In genomic region chr3:30507028-30507575, GRCm38 (mm10) we compare ENCODE assay signal across 8 mouse cellular contexts. TPM values are rescaled to one million over a fixed set of nuclear protein-coding genes. Genes with fewer than 3 reads are reported as not detected.
DNase-seq lines count a peak whose midpoint lies in the region; ATAC-seq and TF ChIP-seq lines count a peak whose summit lies in the region.

No protein-coding gene starts in this region.

- peak overlapping the region; percentile 82 for H3K4me2 ChIP-seq in embryonic facial prominence, embryonic 11.5 days (ENCODE audit: low read depth, low read length)
- peak overlapping the region; percentile 97 for H3K4me2 ChIP-seq in heart, embryonic 12.5 days
- H3K4me2 ChIP-seq in lung, embryonic 14.5 days, result peak overlapping the region; percentile 78

- peaks cover 44% of the 10 kb centered on the region for H3K27me3 ChIP-seq in spleen, adult 2 months (ENCODE audit: control insufficient read depth, insufficient read depth, low read length)
- peaks cover 10% of the 10 kb centered on the region for H3K27me3 ChIP-seq in embryonic facial prominence, embryonic 11.5 days (ENCODE audit: control insufficient read depth, insufficient read depth, low read length)
- H3K27me3 ChIP-seq in heart, embryonic 12.5 days (replicated peaks), result peaks cover 20% of the 10 kb centered on the region
- H3K27me3 ChIP-seq in lung, embryonic 14.5 days (ENCODE audit: insufficient read depth, low read length), result peaks cover 35% of the 10 kb centered on the region

- no peaks in the 10 kb centered on the region for H3K9me3 ChIP-seq in embryonic facial prominence, embryonic 11.5 days (replicated peaks; ENCODE audit: control insufficient read depth, low read length)
- H3K9me3 ChIP-seq in heart, embryonic 12.5 days (replicated peaks), result no peaks in the 10 kb centered on the region
- H3K9me3 ChIP-seq in lung, embryonic 14.5 days (ENCODE audit: low read depth, low read length), result no peaks in the 10 kb centered on the region

- WGBS in spleen, adult 2 months, result 2% methylated on average over 22 of the region's 22 CpGs
- WGBS in embryonic facial prominence, embryonic 11.5 days, result 0% methylated on average over 22 of the region's 22 CpGs
- 0% methylated on average over 22 of the region's 22 CpGs for WGBS in heart, embryonic 12.5 days
- WGBS in lung, embryonic 14.5 days, result under 1% methylated on average over 22 of the region's 22 CpGs

- no peak overlapping the region for H3K27ac ChIP-seq in spleen, adult 2 months (ENCODE audit: insufficient read depth, low read length)
- peak overlapping the region; percentile 94 for H3K27ac ChIP-seq in embryonic facial prominence, embryonic 11.5 days (replicated peaks; ENCODE audit: low read depth, low read length)
- peak overlapping the region; percentile 96 for H3K27ac ChIP-seq in heart, embryonic 12.5 days (ENCODE audit: poor library complexity, severe bottlenecking)
- peak overlapping the region; percentile 97 for H3K27ac ChIP-seq in lung, embryonic 14.5 days (ENCODE audit: low read depth)

- DNase-seq in spleen, adult 2 months (ENCODE audit: low read depth in 1 of 2, low spot score in 2 of 2), result no peak
- no peak for DNase-seq in spleen, postnatal 4 days (ENCODE audit: low spot score in 2 of 2)
- DNase-seq in embryonic facial prominence, embryonic 11.5 days (ENCODE audit: low spot score), result peak; percentile 69
- DNase-seq in kidney, adult 9 months, result peak; percentile 57
- peak; percentile 66 for DNase-seq in lung, embryonic 14.5 days
- peak; percentile 73 for DNase-seq in retina, postnatal 1 day
- no peak for DNase-seq in ovary, postnatal 14 days (ENCODE audit: low spot score)

- no peak; the same call in 1 of the 2 replicates for ATAC-seq in embryonic facial prominence, embryonic 11.5 days (replicated peaks; ENCODE audit: insufficient number of reproducible peaks, low FRiP score, low TSS enrichment, low read depth)
- no peak for ATAC-seq in heart, embryonic 12.5 days (ENCODE audit: insufficient number of reproducible peaks, low FRiP score)
- ATAC-seq in lung, embryonic 14.5 days (ENCODE audit: insufficient read depth), result no peak

- H3K4me1 ChIP-seq in spleen, adult 2 months (ENCODE audit: control insufficient read depth, insufficient read depth, insufficient read length), result peaks cover 11% of the 10 kb centered on the region
- 0 out of 2 replicates have a peak, but pooled peaks cover 2% of the 10 kb centered on the region for H3K4me1 ChIP-seq in embryonic facial prominence, embryonic 11.5 days (ENCODE audit: control insufficient read depth, insufficient read depth, low read length)
- H3K4me1 ChIP-seq in heart, embryonic 12.5 days (replicated peaks), result peaks cover 32% of the 10 kb centered on the region
- H3K4me1 ChIP-seq in lung, embryonic 14.5 days (ENCODE audit: insufficient read depth), result peaks cover 11% of the 10 kb centered on the region; the same call in 1 of the 2 replicates

- TF ChIP-seq POLR2A in spleen, adult 2 months (IDR thresholded peaks at IDR 0.05; ENCODE audit: low read depth, low read length), result no peak

- H3K4me3 ChIP-seq in spleen, adult 2 months (ENCODE audit: extremely low read depth, insufficient read depth, insufficient read length), result peak overlapping the region; percentile 38; the same call in 1 of the 2 replicates
- H3K4me3 ChIP-seq in embryonic facial prominence, embryonic 11.5 days (ENCODE audit: low read depth, low read length), result peak overlapping the region; percentile 67
- peak overlapping the region; percentile 81 for H3K4me3 ChIP-seq in heart, embryonic 12.5 days
- peak overlapping the region; percentile 66 for H3K4me3 ChIP-seq in lung, embryonic 14.5 days (ENCODE audit: low read depth, low read length)

- H3K36me3 ChIP-seq in spleen, adult 2 months (ENCODE audit: control insufficient read depth, insufficient read depth, low read length), result no peaks in the 10 kb centered on the region
- H3K36me3 ChIP-seq in embryonic facial prominence, embryonic 11.5 days (replicated peaks; ENCODE audit: control insufficient read depth, insufficient read depth, low read depth, low read length), result no peaks in the 10 kb centered on the region
- no peaks in the 10 kb centered on the region for H3K36me3 ChIP-seq in heart, embryonic 12.5 days
- no peaks in the 10 kb centered on the region for H3K36me3 ChIP-seq in lung, embryonic 14.5 days (ENCODE audit: insufficient read depth)

- no peak for TF ChIP-seq CTCF in spleen, adult 2 months (IDR thresholded peaks at IDR 0.05; ENCODE audit: extremely low read depth, insufficient read depth, insufficient read length, insufficient replicate concordance)
- no peak for TF ChIP-seq CTCF in lung, embryonic 14.5 days (IDR thresholded peaks at IDR 0.05; ENCODE audit: low read depth)

- H3K9ac ChIP-seq in embryonic facial prominence, embryonic 11.5 days (replicated peaks; ENCODE audit: low read length), result peak overlapping the region; percentile 76
- peak overlapping the region; percentile 86 for H3K9ac ChIP-seq in heart, embryonic 12.5 days
- H3K9ac ChIP-seq in lung, embryonic 14.5 days, result peak overlapping the region; percentile 89

RNA-seq across cellular contexts. Expression of gene Mecom, which starts 40.7 kb away (rescaled TPM):
- polyA plus RNA-seq in spleen, adult 2 months (2012; rRNA removed), result 0.47 and 0.65 TPM in 2 replicates
- 46.3 and 48.4 TPM in 2 replicates for polyA plus RNA-seq in embryonic facial prominence, embryonic 11.5 days (2014; fragmentation: Nextera tagmentation; extraction: Ambion mirVana)
- 38.7 and 43.8 TPM in 2 replicates for polyA plus RNA-seq in heart, embryonic 12.5 days (2016; fragmentation: Nextera tagmentation; extraction: Ambion mirVana)
- 74.0 and 77.5 TPM in 2 replicates for polyA plus RNA-seq in lung, embryonic 14.5 days (2014; fragmentation: Nextera tagmentation; extraction: Ambion mirVana)

Comparison
In these comparisons a context has a peak if more than half of its experiments do, and no peak if none do; other contexts are left out.
1. DNase-seq: peak in embryonic facial prominence, embryonic 11.5 days (single experiment), kidney, adult 9 months (single experiment), lung, embryonic 14.5 days (single experiment) and retina, postnatal 1 day (single experiment); none in spleen, adult 2 months (0 of 2), spleen, postnatal 4 days (0 of 2) and ovary, postnatal 14 days (single experiment).
2. RNA of gene Mecom, which starts 40.7 kb away (polyA plus RNA-seq): 74.0 to 77.5 TPM in lung, embryonic 14.5 days, 46.3 to 48.4 TPM in embryonic facial prominence, embryonic 11.5 days and 38.7 to 43.8 TPM in heart, embryonic 12.5 days; 0.47 to 0.65 TPM in spleen, adult 2 months; every median in the first group is over 10 times any median in the second.
3. Peak in every context shown above with its lines, with median percentiles within 50 percentile points of each other: H3K4me3 ChIP-seq, H3K4me2 ChIP-seq and H3K9ac ChIP-seq.